Mouse (Mus musculus): ENCODE measurements at regions not wholly inside any gene's neighbourhood (a gene's known extent, or its start where the extent isn't known, plus 50 kb on each side); places are given as distances from the start of the nearest gene placed in this dataset.

DNA sequence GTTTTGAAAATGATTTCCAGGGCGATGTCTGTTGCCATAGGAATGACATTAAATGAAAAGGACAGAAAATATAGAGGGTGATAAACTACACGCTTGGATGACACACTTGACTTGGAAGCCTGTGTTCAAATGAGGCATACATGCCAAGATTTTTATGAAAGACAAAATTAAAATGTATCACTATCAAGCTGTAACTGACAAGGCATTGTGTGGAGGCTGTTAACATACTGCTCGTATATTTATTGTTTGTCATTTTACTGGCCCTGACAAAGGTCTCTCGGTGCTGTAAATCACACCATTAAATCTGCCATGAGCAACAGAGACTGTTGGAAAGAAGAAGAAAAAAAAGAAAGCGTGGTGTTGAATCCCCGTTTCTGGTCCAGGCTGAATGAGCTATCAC, 395.3 kb upstream of the Sall1 start:
- Histone ChIP-seq H3K27me3 (replicated peaks; ENCODE audit: control insufficient read depth, insufficient read depth, low read length) (no peaks in the 10 kb centered on the region), H3K4me3 (ENCODE audit: insufficient read depth, low read depth, low read length) (no peak overlapping the region), H3K27ac (ENCODE audit: insufficient read depth, low read depth, low read length) (no peak overlapping the region), H3K36me3 (ENCODE audit: control insufficient read depth, insufficient read depth, low read length) (no peaks in the 10 kb centered on the region), H3K4me1 (ENCODE audit: control insufficient read depth, insufficient read depth, low read length) (no peaks in the 10 kb centered on the region)
- TF ChIP-seq CTCF (conservative IDR thresholded peaks at IDR 0.05; ENCODE audit: insufficient read depth, insufficient read length, low read depth, low read length) (no peak), POLR2A (IDR thresholded peaks at IDR 0.05; ENCODE audit: low read depth, low read length) (no peak)
- 57% methylated on average over 6 of the region's 6 CpGs for WGBS
- DNase-seq: no peak

DNA sequence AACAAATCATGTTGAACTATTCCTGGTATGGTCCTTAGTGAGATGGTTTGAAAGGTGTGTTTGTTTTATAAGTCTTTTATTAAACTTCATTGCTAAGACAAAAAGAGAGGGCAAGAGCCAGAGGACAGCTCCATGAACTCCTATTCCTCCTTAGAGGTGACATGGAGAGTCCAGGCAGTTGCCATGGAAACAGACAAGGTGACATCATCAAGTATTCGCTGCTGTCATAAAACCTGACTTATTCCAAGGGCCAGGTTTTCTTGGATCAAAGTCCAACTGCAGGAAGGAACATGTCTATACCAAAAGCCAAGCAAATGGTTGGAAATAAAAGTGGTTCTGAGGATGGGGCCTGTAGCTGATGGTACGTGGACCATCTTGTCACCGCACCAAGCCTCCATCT, 383.0 kb upstream of the Sall1 start:
- Histone ChIP-seq H3K36me3 (ENCODE audit: control insufficient read depth, insufficient read depth, low read length) (no peaks in the 10 kb centered on the region), H3K4me1 (ENCODE audit: control insufficient read depth, insufficient read depth, low read length) (no peaks in the 10 kb centered on the region), H3K27me3 (replicated peaks; ENCODE audit: control insufficient read depth, insufficient read depth, low read length) (no peaks in the 10 kb centered on the region), H3K27ac (ENCODE audit: insufficient read depth, low read depth, low read length) (no peak overlapping the region), H3K4me3 (ENCODE audit: insufficient read depth, low read depth, low read length) (no peak overlapping the region)
- DNase-seq: peak; percentile 11
- 88% methylated on average over 3 of the region's 3 CpGs for WGBS
- TF ChIP-seq POLR2A (IDR thresholded peaks at IDR 0.05; ENCODE audit: low read depth, low read length): no peak
- no peak for TF ChIP-seq CTCF (conservative IDR thresholded peaks at IDR 0.05; ENCODE audit: insufficient read depth, insufficient read length, low read depth, low read length)

DNA sequence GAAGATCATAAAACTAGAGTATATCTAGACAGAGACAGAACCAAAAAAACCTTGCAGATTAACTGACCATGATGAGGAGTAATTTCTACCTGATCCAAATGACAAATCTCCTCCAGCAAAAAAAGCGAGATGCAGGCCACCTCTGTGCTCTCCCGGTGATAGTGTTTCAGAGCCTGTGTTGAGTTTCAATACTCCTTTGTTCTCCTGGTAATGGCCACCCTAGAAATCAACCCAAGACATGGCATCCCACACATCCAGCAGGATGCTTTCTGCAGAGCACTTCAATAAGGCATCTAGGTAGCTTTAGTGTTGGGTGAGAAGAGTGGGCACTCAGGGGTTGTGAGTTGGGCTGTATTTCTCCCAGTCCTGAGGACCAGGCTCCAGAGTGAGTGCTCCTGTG, 371.3 kb upstream of the Sall1 start:
- Histone ChIP-seq H3K27me3 (replicated peaks; ENCODE audit: control insufficient read depth, insufficient read depth, low read length) (no peaks in the 10 kb centered on the region), H3K4me3 (ENCODE audit: insufficient read depth, low read depth, low read length) (no peak overlapping the region), H3K4me1 (ENCODE audit: control insufficient read depth, insufficient read depth, low read length) (no peaks in the 10 kb centered on the region), H3K27ac (ENCODE audit: insufficient read depth, low read depth, low read length) (no peak overlapping the region), H3K36me3 (ENCODE audit: control insufficient read depth, insufficient read depth, low read length) (no peaks in the 10 kb centered on the region)
- no peak for DNase-seq
- WGBS: 82% methylated on average over 2 of the region's 2 CpGs
- TF ChIP-seq CTCF (conservative IDR thresholded peaks at IDR 0.05; ENCODE audit: insufficient read depth, insufficient read length, low read depth, low read length): no peak

- TF ChIP-seq POLR2A (IDR thresholded peaks at IDR 0.05; ENCODE audit: low read depth, low read length): no peak
- TF ChIP-seq CTCF (conservative IDR thresholded peaks at IDR 0.05; ENCODE audit: insufficient read depth, insufficient read length, low read depth, low read length): no peak
- Histone ChIP-seq H3K4me3 (ENCODE audit: insufficient read depth, low read depth, low read length) (no peak overlapping the region), H3K27ac (ENCODE audit: insufficient read depth, low read depth, low read length) (no peak overlapping the region), H3K36me3 (ENCODE audit: control insufficient read depth, insufficient read depth, low read length) (no peaks in the 10 kb centered on the region), H3K27me3 (replicated peaks; ENCODE audit: control insufficient read depth, insufficient read depth, low read length) (no peaks in the 10 kb centered on the region), H3K4me1 (ENCODE audit: control insufficient read depth, insufficient read depth, low read length) (no peaks in the 10 kb centered on the region)
- DNase-seq: no peak
- WGBS: 44% methylated on average over 8 of the region's 8 CpGs
These were observed 368.5 kb upstream of the Sall1 start for GRCm38 (mm10) chr8:89412500-89412899.

- no peaks in the 10 kb centered on the region for H3K4me1 ChIP-seq (ENCODE audit: control insufficient read depth, insufficient read depth, low read length)
- peak; percentile 52 for DNase-seq
- H3K36me3 ChIP-seq (ENCODE audit: control insufficient read depth, insufficient read depth, low read length): no peaks in the 10 kb centered on the region
- H3K4me3 ChIP-seq (ENCODE audit: insufficient read depth, low read depth, low read length): no peak overlapping the region
- no peak overlapping the region for H3K27ac ChIP-seq (ENCODE audit: insufficient read depth, low read depth, low read length)
- no peaks in the 10 kb centered on the region for H3K27me3 ChIP-seq (replicated peaks; ENCODE audit: control insufficient read depth, insufficient read depth, low read length)
- WGBS: 21% methylated on average over 7 of the region's 7 CpGs
- TF ChIP-seq CTCF (conservative IDR thresholded peaks at IDR 0.05; ENCODE audit: insufficient read depth, insufficient read length, low read depth, low read length) (no peak), POLR2A (IDR thresholded peaks at IDR 0.05; ENCODE audit: low read depth, low read length) (no peak)
These were observed 368.1 kb upstream of the Sall1 start for GRCm38 (mm10) chr8:89412046-89412445.

- H3K4me3 ChIP-seq (ENCODE audit: insufficient read depth, low read depth, low read length): no peak overlapping the region
- no peak overlapping the region for H3K27ac ChIP-seq (ENCODE audit: insufficient read depth, low read depth, low read length)
- TF ChIP-seq POLR2A (IDR thresholded peaks at IDR 0.05; ENCODE audit: low read depth, low read length) (no peak), CTCF (conservative IDR thresholded peaks at IDR 0.05; ENCODE audit: insufficient read depth, insufficient read length, low read depth, low read length) (no peak)
- 86% methylated on average over 5 of the region's 5 CpGs for WGBS
- H3K27me3 ChIP-seq (replicated peaks; ENCODE audit: control insufficient read depth, insufficient read depth, low read length): no peaks in the 10 kb centered on the region
- H3K4me1 ChIP-seq (ENCODE audit: control insufficient read depth, insufficient read depth, low read length): no peaks in the 10 kb centered on the region
- H3K36me3 ChIP-seq (ENCODE audit: control insufficient read depth, insufficient read depth, low read length): no peaks in the 10 kb centered on the region
- DNase-seq: no peak
These were observed 362.7 kb upstream of the Sall1 start for GRCm38 (mm10) chr8:89406688-89407087.

- Histone ChIP-seq H3K4me3 (ENCODE audit: insufficient read depth, low read depth, low read length) (no peak overlapping the region), H3K4me1 (ENCODE audit: control insufficient read depth, insufficient read depth, low read length) (no peaks in the 10 kb centered on the region), H3K27ac (ENCODE audit: insufficient read depth, low read depth, low read length) (no peak overlapping the region), H3K27me3 (replicated peaks; ENCODE audit: control insufficient read depth, insufficient read depth, low read length) (no peaks in the 10 kb centered on the region), H3K36me3 (ENCODE audit: control insufficient read depth, insufficient read depth, low read length) (no peaks in the 10 kb centered on the region)
- WGBS: 88% methylated on average over 3 of the region's 3 CpGs
- no peak for TF ChIP-seq POLR2A (IDR thresholded peaks at IDR 0.05; ENCODE audit: low read depth, low read length)
- no peak for DNase-seq
These were observed 360.3 kb upstream of the Sall1 start for GRCm38 (mm10) chr8:89404287-89404686.

- H3K27ac ChIP-seq (ENCODE audit: insufficient read depth, low read depth, low read length): no peak overlapping the region
- no peak for DNase-seq
- H3K4me1 ChIP-seq (ENCODE audit: control insufficient read depth, insufficient read depth, low read length): no peaks in the 10 kb centered on the region
- H3K27me3 ChIP-seq (replicated peaks; ENCODE audit: control insufficient read depth, insufficient read depth, low read length): no peaks in the 10 kb centered on the region
- TF ChIP-seq CTCF (conservative IDR thresholded peaks at IDR 0.05; ENCODE audit: insufficient read depth, insufficient read length, low read depth, low read length) (no peak), POLR2A (IDR thresholded peaks at IDR 0.05; ENCODE audit: low read depth, low read length) (no peak)
- H3K4me3 ChIP-seq (ENCODE audit: insufficient read depth, low read depth, low read length): no peak overlapping the region
- no peaks in the 10 kb centered on the region for H3K36me3 ChIP-seq (ENCODE audit: control insufficient read depth, insufficient read depth, low read length)
These were observed 352.7 kb upstream of the Sall1 start for GRCm38 (mm10) chr8:89396673-89397072.

Data from kidney, adult 2 months (tissue).